Mouse (Mus musculus) olfactory bulb, adult 2 months (tissue): Measurements from ENCODE around the gene Plekhm3.

Experiments
- CTCF ChIP-seq: fragments of 200-500 bp; IDR thresholded peaks from 2 replicates; pipeline ENCODE4 v1.5.1; 2012; ENCODE audit warnings: low read depth, mild to moderate bottlenecking, low read length, moderate library complexity; ENCODE audit not compliant: insufficient read depth
- POLR2A ChIP-seq: fragments of 200-500 bp; IDR thresholded peaks from 2 replicates; pipeline ENCODE4 v1.6.1; 2012; ENCODE audit warnings: mild to moderate bottlenecking, low read depth, low read length, moderate library complexity; ENCODE audit not compliant: insufficient read depth

DNA sequence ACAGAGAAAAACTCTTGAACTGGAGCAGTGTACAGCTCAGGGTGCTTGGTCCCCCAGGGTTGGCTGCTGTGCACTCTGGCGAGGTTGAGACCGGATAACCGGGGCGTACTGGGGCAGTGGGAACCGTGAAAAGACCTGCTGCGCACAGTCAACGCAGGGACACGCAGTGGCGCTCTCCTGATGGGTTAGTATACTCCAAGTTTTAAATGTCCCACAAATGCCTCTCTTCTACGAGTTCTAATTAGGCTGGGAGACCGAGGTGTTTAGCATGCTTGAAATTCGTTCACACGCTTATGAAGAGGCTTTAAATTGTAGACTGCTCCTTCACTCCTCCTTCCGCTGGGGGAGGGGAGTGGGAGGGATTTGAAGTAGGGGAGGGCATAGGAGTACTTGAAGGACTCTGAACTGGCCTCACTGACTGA, 218.0 kb downstream of the Plekhm3 start:
- no peak for TF ChIP-seq CTCF
- TF ChIP-seq POLR2A: no peak
